Mouse (Mus musculus) midbrain, embryonic 11.5 days (tissue): Measurements from ENCODE around the gene Atp7a. TPM values are rescaled to one million over a fixed set of nuclear protein-coding genes. Genes with fewer than 3 reads are reported as not detected.

ENCODE experiments used
- ATAC-seq: fragments of 200-750 bp; cut with Nextera tagmentation; 2 replicates; pipeline ENCODE4 v1.8.0; 2017; ENCODE audit warnings: moderate TSS enrichment, moderate library complexity; ENCODE audit not compliant: low FRiP score
- DNase-seq: peaks from one replicate; pipeline ENCODE4 v3.0.0; 2015; ENCODE audit warnings: low spot score; ENCODE audit errors: missing footprints
- H3K27ac ChIP-seq: fragments of 300-500 bp; sonication (generic); 2 replicates; pipeline ENCODE4 v1.5.1; 2014; ENCODE audit warnings: low read depth, low read length
- H3K27me3 ChIP-seq: fragments of 300-500 bp; sonication (generic); 2 replicates; pipeline ENCODE4 v1.6.1; 2014; ENCODE audit warnings: mild to moderate bottlenecking, low read length, moderate library complexity, mixed read lengths; ENCODE audit not compliant: control insufficient read depth, insufficient read depth
- H3K36me3 ChIP-seq: fragments of 300-500 bp; sonication (generic); 2 replicates; pipeline ENCODE4 v1.6.1; 2014; ENCODE audit warnings: mild to moderate bottlenecking, low read length, moderate library complexity, mixed read lengths; ENCODE audit not compliant: control insufficient read depth, insufficient read depth
- H3K4me1 ChIP-seq: fragments of 300-500 bp; sonication (generic); 2 replicates; pipeline ENCODE4 v1.6.1; 2014; ENCODE audit warnings: low read length; ENCODE audit not compliant: control insufficient read depth, insufficient read depth
- H3K4me2 ChIP-seq: fragments of 300-500 bp; sonication (generic); 2 replicates; pipeline ENCODE4 v1.6.1; 2014; ENCODE audit warnings: mild to moderate bottlenecking, moderate library complexity
- H3K4me3 ChIP-seq: fragments of 300-500 bp; sonication (generic); 2 replicates; pipeline ENCODE4 v1.5.1; 2014; ENCODE audit warnings: low read depth, low read length
- H3K9ac ChIP-seq: fragments of 300-500 bp; sonication (generic); 2 replicates; pipeline ENCODE4 v1.6.1; 2014; ENCODE audit warnings: low read length
- H3K9me3 ChIP-seq: fragments of 300-500 bp; sonication (generic); 2 replicates; pipeline ENCODE4 v1.6.1; 2016; ENCODE audit warnings: low read length; ENCODE audit not compliant: control insufficient read depth
- WGBS: fragments of 180-500 bp; shearing (Covaris S2); extraction: QIAGEN DNeasy Blood & Tissue Kit; methylation state at CpG from one replicate; pipeline ENCODE4 v1.1.7; 2014; 5-methylcytosine and 5-hydroxymethylcytosine counted together
- polyA plus RNA-seq: library from polyadenylated mRNA; unstranded; fragments of >200 nt; fragmentation: Nextera tagmentation; extraction: Ambion mirVana; gene quantifications from 2 replicates; pipeline ENCODE4 v1.2.1, GENCODE M21; 2014

Gene Atp7a
- polyA plus RNA-seq, 1 experiment from 2014 or later: 25.4 TPM

DNA sequence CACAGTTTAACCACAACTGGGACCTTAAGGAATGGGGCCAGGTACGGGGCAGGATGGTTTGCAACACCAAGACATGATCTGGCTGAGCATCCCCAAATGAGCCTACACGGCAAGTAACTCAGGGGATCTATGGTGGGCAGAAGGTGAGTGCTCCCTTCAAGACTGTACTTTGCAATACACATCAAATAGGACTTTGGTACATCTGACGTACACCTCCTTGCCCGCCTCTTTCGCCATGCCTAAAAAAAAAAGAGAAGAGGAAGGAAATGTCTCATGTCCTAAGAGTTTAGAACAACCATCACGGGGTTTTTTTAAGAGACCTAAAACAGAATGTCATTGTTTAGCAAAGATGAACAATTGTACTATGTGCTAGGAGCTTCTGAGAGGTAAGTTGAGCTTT, 115.9 kb downstream of the Atp7a start, which contains the start of gene Tlr13:
Gene Tlr13, plus strand, starts transcription at position 269 of the 400 bp plus-strand sequence.
- Histone ChIP-seq H3K27ac (no peak within 1 kb of the TSS), H3K36me3 (no peaks in the 10 kb centered on the region), H3K9me3 (no peaks in the 10 kb centered on the region), H3K4me2 (no peak within 1 kb of the TSS), H3K4me3 (no peak within 1 kb of the TSS), H3K27me3 (no peaks in the 10 kb centered on the region), H3K9ac (no peak within 1 kb of the TSS), H3K4me1 (no peaks in the 10 kb centered on the region)
- WGBS: 90% methylated on average over 6 of the region's 6 CpGs
- no peak for DNase-seq
- ATAC-seq: no peak

DNA sequence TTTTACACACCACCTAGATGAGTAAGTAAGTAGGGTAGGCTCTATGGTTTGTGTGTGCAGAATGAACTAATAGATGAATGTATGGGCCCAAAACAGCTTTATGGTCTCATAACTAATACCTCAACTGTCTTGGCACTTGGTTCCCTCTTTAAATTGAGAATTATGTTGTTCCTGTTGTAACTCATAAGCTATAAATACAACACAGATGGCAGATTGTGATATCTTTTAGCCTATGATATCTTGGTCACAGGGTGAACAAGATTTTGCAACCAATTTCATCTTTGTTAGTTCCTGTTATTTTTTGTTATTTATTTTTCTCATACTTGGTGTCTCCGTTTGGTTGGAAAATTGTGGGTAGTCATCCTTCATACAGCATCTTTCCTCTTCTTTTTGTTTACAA, 121.1 kb downstream of the Atp7a start:
- DNase-seq (no peak), ATAC-seq (no peak)
- H3K4me2 ChIP-seq: no peak overlapping the region
- no peaks in the 10 kb centered on the region for H3K4me1 ChIP-seq
- 97% methylated on average over 1 of the region's 1 CpGs for WGBS
- no peak overlapping the region for H3K27ac ChIP-seq
- no peaks in the 10 kb centered on the region for H3K27me3 ChIP-seq
- H3K4me3 ChIP-seq: no peak overlapping the region
- H3K36me3 ChIP-seq: no peaks in the 10 kb centered on the region
- H3K9ac ChIP-seq: no peak overlapping the region
- no peaks in the 10 kb centered on the region for H3K9me3 ChIP-seq

DNA sequence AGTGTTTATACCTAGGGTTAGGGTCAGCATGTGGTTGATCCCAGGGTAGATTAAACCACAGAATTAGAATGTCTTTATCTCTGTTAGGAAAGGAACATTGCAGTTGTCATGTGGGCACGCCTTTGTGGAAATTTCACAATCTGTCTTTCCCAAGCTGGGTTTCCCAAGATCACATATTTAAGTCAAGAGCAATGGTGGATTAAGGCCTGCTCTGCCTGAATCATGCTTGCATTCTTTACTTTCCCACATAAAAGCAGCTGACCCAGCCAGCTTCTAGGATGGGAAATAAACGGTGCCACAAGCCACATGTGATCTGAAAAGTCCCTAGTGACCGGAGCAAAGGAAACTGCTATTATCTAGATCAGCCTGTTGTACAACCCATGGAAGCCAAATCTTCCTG, 122.4 kb downstream of the Atp7a start:
- no peak overlapping the region for H3K9ac ChIP-seq
- H3K4me2 ChIP-seq: no peak overlapping the region
- H3K27ac ChIP-seq: no peak overlapping the region
- no peaks in the 10 kb centered on the region for H3K4me1 ChIP-seq
- no peak for ATAC-seq
- H3K4me3 ChIP-seq: no peak overlapping the region
- H3K27me3 ChIP-seq: no peaks in the 10 kb centered on the region
- H3K9me3 ChIP-seq: no peaks in the 10 kb centered on the region
- no peaks in the 10 kb centered on the region for H3K36me3 ChIP-seq
- no peak for DNase-seq
- WGBS: 85% methylated on average over 3 of the region's 3 CpGs

DNA sequence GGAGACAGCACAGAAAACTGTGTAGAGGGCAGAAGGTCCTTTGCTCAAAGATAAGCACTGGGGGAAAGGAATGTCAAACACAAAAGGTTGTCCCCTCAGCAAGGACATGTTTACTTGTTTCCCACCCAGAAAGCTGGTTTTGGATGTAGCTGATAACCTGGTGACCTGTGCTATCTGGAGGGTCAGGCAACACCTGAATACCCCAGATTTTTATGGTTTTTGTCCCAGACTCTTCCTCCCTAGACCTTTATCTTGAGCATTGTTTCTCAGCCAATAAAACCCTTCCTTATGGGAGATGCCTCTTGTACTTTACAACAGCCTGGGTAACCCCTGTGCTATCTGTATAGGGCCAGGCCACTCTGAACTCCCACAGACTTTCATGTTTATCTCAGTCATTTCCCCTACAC, 127.1 kb downstream of the Atp7a start:
- Histone ChIP-seq H3K9ac (no peak overlapping the region), H3K4me2 (no peak overlapping the region), H3K4me3 (no peak overlapping the region), H3K9me3 (no peaks in the 10 kb centered on the region), H3K4me1 (no peaks in the 10 kb centered on the region), H3K27me3 (no peaks in the 10 kb centered on the region), H3K27ac (no peak overlapping the region), H3K36me3 (no peaks in the 10 kb centered on the region)
- ATAC-seq (no peak), DNase-seq (no peak)

DNA sequence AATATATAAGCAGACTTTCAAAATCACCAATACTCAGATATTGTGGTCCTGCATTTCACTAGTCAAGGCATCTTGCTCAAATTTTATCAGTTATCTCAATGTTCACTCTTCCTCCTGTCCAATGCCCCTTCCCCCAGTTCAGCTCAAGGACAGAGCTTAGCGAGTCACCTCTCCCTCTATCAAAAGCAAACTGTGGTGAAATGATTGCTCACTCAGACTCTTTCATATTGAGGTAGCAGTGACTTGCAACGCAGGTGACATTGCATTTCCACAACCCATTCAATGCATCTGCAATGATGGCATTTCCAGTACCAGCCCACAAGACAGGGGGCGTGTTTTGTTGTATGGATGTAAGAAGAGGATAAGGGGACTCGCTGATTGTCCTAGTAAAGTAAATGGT, 128.8 kb downstream of the Atp7a start:
- WGBS: 84% methylated on average over 4 of the region's 4 CpGs
- Histone ChIP-seq H3K36me3 (no peaks in the 10 kb centered on the region), H3K4me1 (no peaks in the 10 kb centered on the region), H3K4me2 (no peak overlapping the region), H3K9me3 (no peaks in the 10 kb centered on the region), H3K9ac (no peak overlapping the region), H3K27me3 (no peaks in the 10 kb centered on the region), H3K27ac (no peak overlapping the region), H3K4me3 (no peak overlapping the region)
- DNase-seq (no peak), ATAC-seq (no peak)

DNA sequence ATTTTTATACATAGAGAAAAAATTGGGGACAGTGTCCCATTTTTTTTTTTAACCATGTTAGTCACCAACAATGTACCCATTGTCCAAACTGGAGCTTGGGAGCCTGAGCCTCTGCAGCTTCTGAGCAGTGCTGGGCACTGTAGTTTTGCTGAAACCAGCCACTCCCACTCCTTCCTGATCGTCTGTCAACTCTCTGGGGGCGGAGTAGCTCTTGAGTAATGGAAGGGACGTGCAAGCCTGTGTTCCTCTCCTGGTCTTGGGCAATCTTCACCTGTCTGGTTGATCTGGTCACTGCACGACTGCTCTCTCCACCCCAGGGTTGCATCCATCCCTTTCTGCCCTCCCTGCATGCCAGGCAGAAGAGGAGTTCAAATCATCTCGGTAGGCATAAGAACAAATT, 136.9 kb downstream of the Atp7a start:
- Histone ChIP-seq H3K27ac (no peak overlapping the region), H3K27me3 (no peaks in the 10 kb centered on the region), H3K4me1 (no peaks in the 10 kb centered on the region), H3K4me2 (no peak overlapping the region), H3K9me3 (no peaks in the 10 kb centered on the region), H3K4me3 (no peak overlapping the region), H3K36me3 (no peaks in the 10 kb centered on the region), H3K9ac (no peak overlapping the region)
- 57% methylated on average over 5 of the region's 5 CpGs for WGBS
- no peak for DNase-seq
- no peak for ATAC-seq

DNA sequence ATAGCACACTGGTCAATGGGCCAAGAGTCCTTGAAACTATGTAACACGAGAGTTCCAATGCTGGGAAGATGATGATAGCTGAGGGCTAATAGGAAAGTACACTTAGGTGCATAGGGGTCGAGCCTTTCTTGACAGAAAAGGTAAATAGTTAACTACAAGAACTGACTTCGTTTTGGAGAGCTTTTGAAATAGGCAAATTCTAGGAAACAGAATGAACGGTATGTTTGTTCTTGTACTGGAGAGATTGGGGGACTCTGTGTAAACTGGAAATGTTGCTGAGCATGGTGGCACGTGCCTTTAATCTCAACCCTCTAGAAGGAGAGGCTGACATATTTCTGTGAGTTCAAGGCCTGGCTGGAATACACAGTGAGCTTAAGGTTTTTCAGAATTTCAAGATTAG, 137.5 kb downstream of the Atp7a start:
- Histone ChIP-seq H3K4me3 (no peak overlapping the region), H3K9ac (no peak overlapping the region), H3K27me3 (no peaks in the 10 kb centered on the region), H3K9me3 (no peaks in the 10 kb centered on the region), H3K4me2 (no peak overlapping the region), H3K27ac (no peak overlapping the region), H3K36me3 (no peaks in the 10 kb centered on the region), H3K4me1 (no peaks in the 10 kb centered on the region)
- 71% methylated on average over 5 of the region's 5 CpGs for WGBS
- ATAC-seq (no peak), DNase-seq (no peak)

DNA sequence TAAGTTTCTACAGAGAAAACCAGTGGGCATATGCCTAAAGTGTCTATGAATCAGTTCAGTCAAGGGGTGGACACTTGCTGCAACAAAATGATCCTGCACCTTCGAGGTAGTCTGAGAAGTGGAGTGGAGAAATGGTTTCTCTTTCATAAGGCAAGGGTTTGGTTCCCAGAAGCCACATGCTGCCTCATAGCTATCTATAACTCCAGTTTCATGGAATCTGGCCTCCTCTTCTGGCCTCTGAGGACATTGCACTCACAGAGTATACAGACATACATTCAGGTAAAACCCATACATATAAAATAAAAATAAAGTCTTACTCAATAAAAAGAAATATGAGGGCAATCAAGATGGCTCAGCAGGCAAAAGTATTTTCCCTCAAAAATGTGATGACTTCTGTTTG, 138.0 kb downstream of the Atp7a start:
- Histone ChIP-seq H3K27ac (no peak overlapping the region), H3K9ac (no peak overlapping the region), H3K4me1 (no peaks in the 10 kb centered on the region), H3K4me3 (no peak overlapping the region), H3K27me3 (no peaks in the 10 kb centered on the region), H3K9me3 (no peaks in the 10 kb centered on the region), H3K4me2 (no peak overlapping the region), H3K36me3 (no peaks in the 10 kb centered on the region)
- 78% methylated on average over 1 of the region's 1 CpGs for WGBS
- ATAC-seq: no peak
- DNase-seq: no peak

DNA sequence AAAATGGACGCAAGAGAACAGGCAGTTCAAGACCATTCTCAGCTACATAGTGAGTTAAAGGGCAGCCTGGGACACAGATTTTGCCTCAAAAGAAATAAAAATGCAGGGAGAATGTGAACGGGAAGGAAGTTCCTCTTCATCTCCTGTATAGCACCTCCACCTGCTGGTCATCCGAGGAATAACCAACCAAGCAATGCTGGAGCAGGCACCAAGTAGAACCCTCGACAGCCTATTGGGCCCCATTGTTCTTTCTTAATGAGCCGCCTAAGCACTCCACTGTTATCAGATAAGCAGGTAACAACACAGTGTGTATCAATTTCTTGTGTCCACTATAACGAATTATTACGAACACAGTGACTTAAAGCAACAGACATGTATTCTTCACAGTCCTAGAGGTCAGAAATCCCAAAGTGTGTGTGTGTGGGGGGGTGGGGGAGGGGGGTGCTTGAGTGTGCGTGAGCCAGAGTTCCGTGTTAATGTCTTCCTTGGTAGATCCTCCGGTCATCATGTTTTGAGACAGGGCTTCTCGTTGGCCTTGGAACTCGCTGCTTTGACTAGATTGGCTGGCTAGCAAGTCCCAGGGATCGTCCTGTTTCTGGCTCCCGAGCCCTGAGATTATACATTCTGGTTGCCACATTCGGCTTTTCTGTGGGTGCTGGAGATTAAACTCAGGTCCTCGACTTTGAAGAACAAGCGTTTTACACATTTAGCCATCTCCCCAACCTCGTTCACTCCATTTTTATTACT, 144.2 kb downstream of the Atp7a start:
- Histone ChIP-seq H3K4me3 (peak overlapping the region; percentile 18), H3K27ac (no peak overlapping the region), H3K4me2 (peak overlapping the region; percentile 38), H3K9me3 (no peaks in the 10 kb centered on the region), H3K9ac (peak overlapping the region; percentile 38; the same call in 1 of the 2 replicates), H3K27me3 (no peaks in the 10 kb centered on the region), H3K4me1 (no peaks in the 10 kb centered on the region), H3K36me3 (no peaks in the 10 kb centered on the region)
- ATAC-seq (peak; percentile 83), DNase-seq (peak; percentile 91)
- 32% methylated on average over 18 of the region's 18 CpGs for WGBS
